Mouse (Mus musculus) heart, embryonic 11.5 days (tissue): ENCODE results near the gene Vwce. TPM values are rescaled to one million over a fixed set of nuclear protein-coding genes. Genes with fewer than 3 reads are reported as not detected.

ENCODE experiments used
- ATAC-seq: fragments of 200-750 bp; cut with Nextera tagmentation; replicated peaks from 2 replicates; pipeline ENCODE4 v1.8.0; 2017; ENCODE audit warnings: moderate library complexity; ENCODE audit not compliant: insufficient number of reproducible peaks, low FRiP score, low TSS enrichment
- H3K27ac ChIP-seq: fragments of 300-500 bp; sonication (generic); 2 replicates; pipeline ENCODE4 v1.5.1; 2014; ENCODE audit warnings: mild to moderate bottlenecking, low read depth, low read length
- H3K27me3 ChIP-seq: fragments of 300-500 bp; sonication (generic); 2 replicates; pipeline ENCODE4 v1.6.1; 2014; ENCODE audit warnings: mild to moderate bottlenecking, low read length, mixed read lengths; ENCODE audit not compliant: control insufficient read depth, insufficient read depth
- H3K36me3 ChIP-seq: fragments of 300-500 bp; sonication (generic); 2 replicates; pipeline ENCODE4 v1.6.1; 2014; ENCODE audit warnings: mild to moderate bottlenecking, low read length, moderate library complexity, mixed read lengths; ENCODE audit not compliant: control insufficient read depth, insufficient read depth
- H3K4me1 ChIP-seq: fragments of 300-500 bp; sonication (generic); 2 replicates; pipeline ENCODE4 v1.6.1; 2014; ENCODE audit warnings: low read length; ENCODE audit not compliant: control insufficient read depth, insufficient read depth
- H3K4me2 ChIP-seq: fragments of 300-500 bp; sonication (generic); 2 replicates; pipeline ENCODE4 v1.6.1; 2014; ENCODE audit warnings: mild to moderate bottlenecking, moderate library complexity
- H3K4me3 ChIP-seq: fragments of 300-500 bp; sonication (generic); 2 replicates; pipeline ENCODE4 v1.5.1; 2014; ENCODE audit warnings: low read depth, low read length
- H3K9ac ChIP-seq: fragments of 300-500 bp; sonication (generic); 2 replicates; pipeline ENCODE4 v1.6.1; 2014; ENCODE audit warnings: mild to moderate bottlenecking, low read depth, low read length, moderate library complexity
- H3K9me3 ChIP-seq: fragments of 300-500 bp; sonication (generic); replicated peaks from 2 replicates; pipeline ENCODE4 v1.6.1; 2016; ENCODE audit warnings: low read length; ENCODE audit not compliant: control insufficient read depth
- WGBS: fragments of 180-500 bp; shearing (Covaris S2); extraction: QIAGEN DNeasy Blood & Tissue Kit; methylation state at CpG from one replicate; pipeline ENCODE4 v1.1.7; 2014; ENCODE audit not compliant: insufficient replicate concordance; 5-methylcytosine and 5-hydroxymethylcytosine counted together
- polyA plus RNA-seq: library from polyadenylated mRNA; unstranded; fragments of >200 nt; fragmentation: Nextera tagmentation; extraction: Ambion mirVana; gene quantifications from 2 replicates; pipeline ENCODE4 v1.2.1, GENCODE M21; 2014

Gene Vwce
- polyA plus RNA-seq, 1 experiment from 2014 or later, result 0.46 TPM

DNA sequence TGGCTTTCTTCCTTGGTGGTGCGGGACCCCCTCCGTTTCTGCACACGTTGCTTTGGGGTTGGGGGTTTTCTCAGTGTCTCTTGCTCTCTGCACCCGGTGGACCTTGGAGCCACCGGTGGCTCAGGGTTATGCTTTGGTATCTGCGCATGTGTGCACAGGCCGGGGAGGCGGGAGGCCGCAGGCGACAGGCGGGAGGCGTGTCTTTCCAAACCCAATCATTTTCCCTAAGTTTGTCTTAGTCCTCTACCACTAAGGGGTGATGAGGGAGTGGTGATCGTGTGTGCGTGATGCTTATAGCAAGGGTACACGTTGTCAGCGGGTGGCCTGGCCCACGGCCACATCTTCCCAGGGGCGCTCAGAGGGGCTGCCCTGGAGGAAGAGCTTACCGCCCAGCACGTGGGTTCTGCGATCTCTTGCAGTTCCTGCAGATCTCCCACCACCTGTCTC, 882 bp downstream of the Vwce start:
- Histone ChIP-seq H3K9me3 (no peaks in the 10 kb centered on the region), H3K9ac (peak overlapping the region; percentile 73), H3K4me3 (peak overlapping the region; percentile 49), H3K4me2 (peak overlapping the region; percentile 96), H3K4me1 (peaks cover 10% of the 10 kb centered on the region; the same call in 1 of the 2 replicates), H3K27me3 (peaks cover 8% of the 10 kb centered on the region), H3K27ac (0 out of 2 replicates have a peak overlapping the region, but pooled peaks have one; percentile 15), H3K36me3 (no peaks in the 10 kb centered on the region)
- ATAC-seq, result peak; percentile 79
- WGBS, result 2% methylated on average over 21 of the region's 21 CpGs

DNA sequence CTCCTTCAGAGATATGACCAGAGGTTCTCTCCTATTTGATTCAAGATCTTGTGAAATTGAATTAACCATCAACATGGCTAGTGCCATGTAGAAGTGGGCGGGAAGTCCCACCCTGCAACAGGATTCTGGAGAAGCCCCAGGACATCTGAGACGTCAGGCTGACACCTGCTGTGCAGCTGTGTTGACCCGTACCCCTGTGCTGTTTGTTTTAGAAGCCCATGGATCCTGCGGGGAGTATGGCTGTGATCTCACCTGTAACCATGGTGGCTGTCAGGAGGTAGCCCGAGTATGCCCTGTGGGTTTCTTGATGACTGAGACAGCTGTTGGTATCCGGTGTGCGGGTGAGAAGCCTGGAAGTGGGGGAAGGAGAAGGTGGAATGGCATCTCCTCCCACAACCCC, 3.8 kb downstream of the Vwce start:
- H3K4me2 ChIP-seq, result no peak overlapping the region
- peaks cover 10% of the 10 kb centered on the region; the same call in 1 of the 2 replicates for H3K4me1 ChIP-seq
- H3K9ac ChIP-seq, result no peak overlapping the region
- WGBS, result 45% methylated on average over 7 of the region's 7 CpGs
- H3K36me3 ChIP-seq, result no peaks in the 10 kb centered on the region
- no peak for ATAC-seq
- no peak overlapping the region for H3K4me3 ChIP-seq
- H3K27ac ChIP-seq, result no peak overlapping the region
- H3K9me3 ChIP-seq, result no peaks in the 10 kb centered on the region
- H3K27me3 ChIP-seq, result peaks cover 10% of the 10 kb centered on the region

DNA sequence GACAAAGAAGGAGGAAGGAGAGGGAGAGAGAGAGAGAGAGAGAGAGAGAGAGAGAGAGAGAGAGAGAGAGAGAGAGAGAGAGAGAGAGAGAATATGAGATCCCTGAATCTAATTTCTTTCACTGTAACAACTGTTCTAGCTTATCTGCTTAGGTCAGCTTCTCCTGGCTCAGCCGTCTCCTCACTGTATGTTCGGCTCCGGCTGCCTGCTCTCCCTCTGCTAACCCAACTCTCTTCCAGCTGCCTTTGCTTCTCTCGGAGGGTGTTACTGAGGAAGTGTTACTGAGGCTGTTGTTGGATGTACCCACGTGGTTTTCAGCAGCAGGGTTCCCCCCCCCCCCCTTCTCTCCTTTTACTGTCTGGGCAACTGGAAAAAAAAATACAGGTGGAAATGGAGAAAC, 6.1 kb downstream of the Vwce start:
- Histone ChIP-seq H3K9me3 (no peaks in the 10 kb centered on the region), H3K36me3 (no peaks in the 10 kb centered on the region), H3K4me1 (peaks cover 4% of the 10 kb centered on the region; the same call in 1 of the 2 replicates), H3K27ac (no peak overlapping the region), H3K4me2 (no peak overlapping the region), H3K4me3 (no peak overlapping the region), H3K27me3 (peaks cover 9% of the 10 kb centered on the region), H3K9ac (no peak overlapping the region)
- WGBS, result under 1% methylated on average over 5 of the region's 5 CpGs
- ATAC-seq, result no peak

DNA sequence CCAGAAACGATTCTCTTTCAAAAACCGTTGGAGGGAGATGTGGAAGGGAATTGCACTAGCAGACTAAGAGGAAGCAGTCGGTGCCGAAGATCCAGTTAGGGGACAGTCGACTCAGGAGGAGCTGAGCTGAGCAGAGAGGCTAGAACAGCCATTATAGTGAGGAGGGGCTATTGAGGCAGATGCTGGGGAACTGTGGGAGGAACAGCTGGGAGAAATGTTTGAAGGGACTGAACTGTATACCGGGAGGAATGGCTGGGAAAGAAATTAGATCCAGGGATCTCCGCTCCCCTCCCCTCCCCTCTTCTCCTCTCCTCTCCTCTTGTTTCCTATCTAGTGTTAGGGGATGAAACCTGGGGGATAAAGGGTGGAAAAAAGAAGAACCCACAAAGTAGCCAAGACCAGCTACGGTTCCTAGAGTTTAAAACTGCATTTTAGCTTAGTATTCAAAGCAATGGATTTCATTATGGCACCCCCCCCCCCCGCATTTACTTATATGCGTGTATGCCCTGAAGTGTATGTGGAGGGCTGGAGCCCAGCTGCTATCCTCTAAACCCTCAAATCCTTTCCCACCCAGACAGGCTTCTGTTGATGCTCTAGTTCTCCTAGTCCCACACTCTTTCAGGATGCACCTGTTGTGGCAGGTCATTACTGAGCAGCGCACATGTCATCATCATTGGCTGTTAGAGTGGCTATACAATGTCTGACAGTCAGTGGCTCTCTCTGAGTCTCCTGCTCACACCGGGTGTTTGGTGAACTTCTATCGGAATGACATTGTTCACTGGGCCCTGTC, 6.8 kb downstream of the Vwce start:
- Histone ChIP-seq H3K9me3 (no peaks in the 10 kb centered on the region), H3K4me3 (no peak overlapping the region)
- WGBS, result 51% methylated on average over 13 of the region's 13 CpGs

DNA sequence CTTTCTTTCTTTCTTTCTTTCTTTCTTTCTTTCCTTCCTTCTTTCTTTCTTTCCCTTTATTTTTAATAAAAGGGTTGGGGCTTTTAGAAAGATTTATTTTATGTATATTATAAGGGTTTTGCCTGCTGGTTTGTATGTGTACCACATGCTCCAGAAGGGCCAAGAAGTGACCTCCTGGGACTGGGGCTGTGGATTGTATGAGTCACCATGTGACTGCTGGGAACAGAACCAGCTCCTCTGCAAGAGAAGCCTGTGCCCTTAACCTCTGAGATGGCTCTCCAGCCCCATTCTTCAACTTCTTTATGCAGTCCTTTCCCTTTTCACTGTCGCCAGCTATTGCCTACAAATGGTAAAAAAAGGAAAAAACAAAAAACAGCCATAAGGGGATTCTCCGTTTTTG, 11.6 kb downstream of the Vwce start:
- ATAC-seq, result no peak
- H3K36me3 ChIP-seq, result no peaks in the 10 kb centered on the region
- H3K4me1 ChIP-seq, result no peaks in the 10 kb centered on the region
- H3K27me3 ChIP-seq, result 0 out of 2 replicates have a peak, but pooled peaks cover 2% of the 10 kb centered on the region
- 88% methylated on average over 2 of the region's 2 CpGs for WGBS
- no peak overlapping the region for H3K4me2 ChIP-seq
- no peak overlapping the region for H3K27ac ChIP-seq
- no peak overlapping the region for H3K9ac ChIP-seq
- H3K4me3 ChIP-seq, result no peak overlapping the region
- no peaks in the 10 kb centered on the region for H3K9me3 ChIP-seq

More for the DNA sequence above, 6.8 kb downstream of the Vwce start:
- H3K27ac ChIP-seq, result no peak overlapping the region
- ATAC-seq, result no peak
- no peaks in the 10 kb centered on the region for H3K4me1 ChIP-seq
- H3K27me3 ChIP-seq, result 0 out of 2 replicates have a peak, but pooled peaks cover 4% of the 10 kb centered on the region
- H3K4me2 ChIP-seq, result no peak overlapping the region; the same call in 1 of the 2 replicates
- H3K36me3 ChIP-seq, result no peaks in the 10 kb centered on the region
- no peak overlapping the region for H3K9ac ChIP-seq

DNA sequence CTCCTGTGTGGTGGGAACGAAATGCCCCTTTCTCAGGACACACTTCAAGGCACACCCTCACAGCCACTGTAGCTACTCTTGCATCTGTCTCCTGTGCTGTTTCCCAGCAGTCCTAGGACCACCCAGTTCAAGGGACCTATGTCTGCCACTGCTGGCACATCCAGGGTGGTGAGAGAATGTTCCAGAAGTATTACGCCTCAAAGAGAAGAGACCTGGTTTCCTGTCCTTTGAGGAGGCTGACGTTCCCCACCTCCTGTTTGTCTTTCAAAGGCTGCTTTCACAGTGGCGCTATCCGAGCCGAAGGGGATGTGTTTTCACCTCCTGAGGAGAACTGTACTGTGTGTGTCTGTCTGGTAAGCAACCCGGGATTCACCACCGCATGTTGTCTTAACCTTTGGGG, 14.1 kb downstream of the Vwce start:
- Histone ChIP-seq H3K36me3 (no peaks in the 10 kb centered on the region), H3K4me2 (no peak overlapping the region), H3K27ac (no peak overlapping the region), H3K27me3 (no peaks in the 10 kb centered on the region), H3K4me3 (no peak overlapping the region), H3K9ac (no peak overlapping the region), H3K9me3 (no peaks in the 10 kb centered on the region), H3K4me1 (no peaks in the 10 kb centered on the region)
- 81% methylated on average over 8 of the region's 8 CpGs for WGBS
- ATAC-seq, result no peak

DNA sequence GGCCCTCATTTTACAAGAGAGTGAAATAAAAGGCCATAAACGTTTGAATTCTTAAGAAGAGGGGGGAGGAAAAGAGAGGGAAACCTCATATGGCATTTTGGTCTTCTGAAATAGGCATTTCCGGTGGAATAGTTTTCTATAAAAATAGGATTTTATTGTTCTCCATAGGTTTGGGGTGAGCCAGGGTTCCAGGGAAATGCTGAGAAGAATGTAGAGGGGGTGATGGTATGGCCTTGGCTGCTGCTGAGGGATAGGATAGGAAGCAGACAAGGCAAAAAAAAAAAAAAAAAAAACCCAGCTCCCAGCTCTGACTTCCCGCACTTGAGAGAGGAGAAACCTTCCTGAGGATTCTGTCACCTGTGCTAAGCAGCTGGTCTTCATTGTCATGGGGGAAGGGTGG, 22.0 kb downstream of the Vwce start:
- ATAC-seq, result no peak
- Histone ChIP-seq H3K4me1 (peaks cover 12% of the 10 kb centered on the region), H3K27me3 (no peaks in the 10 kb centered on the region), H3K4me3 (no peak overlapping the region), H3K9ac (0 out of 2 replicates have a peak overlapping the region, but pooled peaks have one; percentile 39), H3K4me2 (no peak overlapping the region), H3K27ac (no peak overlapping the region), H3K36me3 (no peaks in the 10 kb centered on the region), H3K9me3 (no peaks in the 10 kb centered on the region)
- 55% methylated on average over 3 of the region's 3 CpGs for WGBS

DNA sequence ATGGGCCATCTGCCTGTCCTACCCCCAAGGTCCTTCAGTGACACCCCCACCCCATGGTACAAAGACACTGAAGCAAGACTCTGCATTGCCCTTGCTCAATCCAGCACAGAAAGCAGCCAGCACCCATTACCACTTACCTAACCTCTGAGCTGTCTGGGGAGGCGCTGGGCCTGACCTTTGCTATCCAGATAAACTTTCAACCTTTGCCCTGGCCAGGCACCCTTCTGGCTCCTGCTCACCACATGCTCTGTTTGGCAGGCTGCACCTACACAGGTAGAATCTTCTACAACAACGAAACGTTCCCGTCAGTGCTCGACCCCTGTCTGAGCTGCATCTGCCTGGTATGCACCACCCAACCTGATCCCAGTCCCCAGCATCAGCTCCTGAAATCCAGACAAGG, 23.7 kb downstream of the Vwce start:
- H3K4me3 ChIP-seq, result no peak overlapping the region
- H3K36me3 ChIP-seq, result no peaks in the 10 kb centered on the region
- H3K9me3 ChIP-seq, result no peaks in the 10 kb centered on the region
- no peak overlapping the region for H3K4me2 ChIP-seq
- ATAC-seq, result no peak
- WGBS, result 64% methylated on average over 5 of the region's 5 CpGs
- no peak overlapping the region for H3K27ac ChIP-seq
- no peak overlapping the region for H3K9ac ChIP-seq
- no peaks in the 10 kb centered on the region for H3K27me3 ChIP-seq
- peaks cover 12% of the 10 kb centered on the region for H3K4me1 ChIP-seq

DNA sequence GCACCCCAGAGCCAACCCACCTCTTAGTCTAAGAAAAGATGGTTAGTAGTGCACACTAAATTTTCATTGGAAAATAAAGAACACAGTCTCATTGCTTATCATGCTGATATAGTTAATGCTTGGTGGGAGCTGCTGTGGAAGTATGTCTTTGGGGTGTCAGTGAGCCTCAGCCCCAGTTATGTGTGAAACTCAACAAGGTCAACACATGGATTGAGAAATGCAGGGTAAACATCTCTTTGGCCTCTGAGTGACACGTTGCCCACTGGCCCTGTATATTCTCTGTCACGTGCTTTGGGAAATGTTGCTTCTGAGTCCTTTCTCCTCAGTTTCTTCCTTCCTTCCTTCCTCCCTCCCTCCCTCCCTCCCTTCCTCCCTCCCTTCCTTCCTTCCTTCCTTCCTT, 24.4 kb downstream of the Vwce start:
- Histone ChIP-seq H3K27ac (no peak overlapping the region), H3K27me3 (no peaks in the 10 kb centered on the region), H3K9ac (no peak overlapping the region), H3K36me3 (no peaks in the 10 kb centered on the region), H3K9me3 (no peaks in the 10 kb centered on the region), H3K4me2 (no peak overlapping the region), H3K4me3 (no peak overlapping the region), H3K4me1 (peaks cover 12% of the 10 kb centered on the region)
- 67% methylated on average over 2 of the region's 2 CpGs for WGBS
- ATAC-seq, result no peak
